Mouse (Mus musculus) regulatory T cell (primary cell): ENCODE measurements around the gene Tbl3.
"Not testable (repeated sequence)": the region's sequence is repeated elsewhere in the genome, so short reads cannot be mapped to it uniquely, and the experiment has no call there.

ENCODE experiments used
- in situ Hi-C: fragments of 300-600 bp; cut with MboI, MseI; formaldehyde crosslinking; loops from one replicate; pipeline ENCODE4 v1.15.1; 2025; ENCODE audit warnings: high pct_unique_total_duplicates

Gene Tbl3

DNA sequence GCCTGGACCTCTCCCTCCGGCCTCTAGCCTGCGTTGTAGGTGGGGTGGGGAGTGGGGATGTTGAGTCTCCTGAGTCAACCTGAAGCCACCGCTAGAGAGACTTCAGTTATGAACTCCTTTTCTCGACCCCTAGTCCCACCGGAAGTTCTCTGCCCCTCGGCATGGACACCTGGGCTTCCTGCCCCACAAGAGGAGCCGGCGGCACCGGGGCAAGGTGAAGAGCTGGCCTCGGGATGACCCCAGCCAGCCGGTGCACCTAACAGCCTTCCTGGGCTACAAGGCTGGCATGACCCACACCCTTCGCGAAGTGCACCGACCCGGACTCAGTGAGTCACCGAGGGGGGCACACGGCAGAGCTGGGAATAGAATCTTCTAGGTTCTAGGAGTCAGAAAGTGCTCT is 20.7 kb upstream of the Tbl3 start:
- in situ Hi-C loops = no loop called here

DNA sequence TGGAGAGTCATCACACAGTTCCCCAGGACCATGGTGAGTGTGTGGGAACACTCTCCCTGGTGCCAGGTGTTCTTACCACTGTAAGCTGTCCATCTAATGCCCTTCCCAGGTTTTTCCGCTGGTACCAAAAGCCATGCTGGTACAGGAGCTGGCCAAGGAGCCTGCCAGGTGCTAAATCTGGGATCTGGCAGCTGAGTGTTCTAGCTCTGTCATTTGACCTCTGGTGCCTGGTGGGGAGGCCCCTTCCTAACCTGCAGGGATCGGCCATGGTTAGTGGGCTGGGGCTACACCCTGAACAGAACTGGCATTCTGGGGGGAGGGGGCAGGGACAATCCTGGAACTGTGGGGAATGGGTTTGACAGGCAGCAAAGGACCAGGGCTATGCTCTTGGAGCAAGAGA is 20.2 kb upstream of the Tbl3 start, which contains the start of gene Rpl3l:
Gene Rpl3l, plus strand, starts transcription at position 203 of the 400 bp plus-strand sequence.
- in situ Hi-C loops = no loop called here

DNA sequence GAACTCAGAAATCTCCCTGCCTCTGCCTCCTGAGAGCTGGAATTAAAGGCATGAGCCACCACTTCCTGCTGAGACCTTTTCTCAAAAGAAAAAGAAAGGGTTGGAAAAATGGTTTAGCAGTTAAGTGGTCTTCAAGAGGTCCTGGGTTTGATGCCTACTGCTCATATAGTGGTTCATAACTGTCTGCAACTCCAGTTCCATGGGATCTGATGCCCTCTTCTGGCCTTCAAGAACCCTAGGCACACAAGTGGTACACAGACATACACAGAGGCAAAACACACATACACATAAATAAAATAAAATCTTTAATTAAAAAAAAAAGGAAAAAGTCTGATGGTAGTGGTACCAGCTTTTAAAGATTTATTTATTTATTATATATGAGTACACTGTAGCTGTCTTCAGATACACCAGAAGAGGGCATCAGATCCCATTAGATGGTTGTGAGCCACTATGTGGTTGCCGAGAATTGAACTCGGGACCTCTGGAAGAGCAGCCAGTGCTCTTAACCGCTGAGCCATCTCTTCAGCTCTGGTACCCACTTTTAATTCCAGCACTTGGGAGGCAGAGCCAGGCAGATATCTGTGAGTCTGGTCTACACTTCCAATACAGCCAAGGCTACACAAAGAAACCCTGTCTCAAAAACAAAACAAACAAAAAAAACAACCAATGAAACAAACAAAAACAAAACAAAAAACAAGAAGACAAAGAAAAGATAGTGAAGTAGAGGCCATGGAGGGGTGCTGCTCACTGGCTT is 18.4 kb upstream of the Tbl3 start:
- in situ Hi-C loops = no loop called here

DNA sequence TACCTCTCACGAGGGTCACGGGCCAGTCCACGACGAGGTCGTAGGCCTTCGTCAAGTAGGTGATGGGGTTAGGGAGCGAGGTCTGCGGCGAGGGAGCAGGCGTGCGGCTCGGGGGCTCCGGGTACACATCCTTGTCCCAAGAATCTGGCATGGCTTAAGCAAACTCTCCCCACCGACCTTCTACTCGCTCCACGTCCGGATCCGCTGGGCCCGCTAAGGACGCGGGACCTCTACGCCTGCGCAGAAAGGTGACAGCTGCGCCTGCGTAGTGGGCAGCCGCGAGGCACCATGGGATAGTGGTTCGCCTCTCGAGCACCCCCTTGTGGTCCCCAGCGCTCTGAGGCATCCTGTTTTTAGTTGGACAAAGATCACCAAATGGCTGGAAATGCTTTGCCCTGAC is 16.7 kb upstream of the Tbl3 start, which contains the start of gene Ndufb10:
Gene Ndufb10, minus strand, starts transcription at position 295 of the 400 bp plus-strand sequence.
- in situ Hi-C loops = no loop called here

DNA sequence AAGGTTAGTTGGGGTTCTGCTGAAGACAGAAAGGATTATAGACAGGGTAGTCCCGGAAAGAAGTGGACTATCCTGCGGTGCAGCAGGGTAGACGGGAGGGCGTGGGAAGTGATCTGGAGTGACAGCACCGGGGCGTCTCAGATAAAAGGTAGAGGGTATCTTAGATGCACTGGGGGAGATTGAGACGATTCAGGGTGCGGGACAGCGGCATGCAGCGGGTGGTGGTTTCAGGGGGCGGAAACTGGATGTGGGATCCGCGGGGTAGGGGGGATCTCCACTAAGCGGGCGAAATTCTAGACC is 16.4 kb upstream of the Tbl3 start:
- in situ Hi-C loops = no loop called here

DNA sequence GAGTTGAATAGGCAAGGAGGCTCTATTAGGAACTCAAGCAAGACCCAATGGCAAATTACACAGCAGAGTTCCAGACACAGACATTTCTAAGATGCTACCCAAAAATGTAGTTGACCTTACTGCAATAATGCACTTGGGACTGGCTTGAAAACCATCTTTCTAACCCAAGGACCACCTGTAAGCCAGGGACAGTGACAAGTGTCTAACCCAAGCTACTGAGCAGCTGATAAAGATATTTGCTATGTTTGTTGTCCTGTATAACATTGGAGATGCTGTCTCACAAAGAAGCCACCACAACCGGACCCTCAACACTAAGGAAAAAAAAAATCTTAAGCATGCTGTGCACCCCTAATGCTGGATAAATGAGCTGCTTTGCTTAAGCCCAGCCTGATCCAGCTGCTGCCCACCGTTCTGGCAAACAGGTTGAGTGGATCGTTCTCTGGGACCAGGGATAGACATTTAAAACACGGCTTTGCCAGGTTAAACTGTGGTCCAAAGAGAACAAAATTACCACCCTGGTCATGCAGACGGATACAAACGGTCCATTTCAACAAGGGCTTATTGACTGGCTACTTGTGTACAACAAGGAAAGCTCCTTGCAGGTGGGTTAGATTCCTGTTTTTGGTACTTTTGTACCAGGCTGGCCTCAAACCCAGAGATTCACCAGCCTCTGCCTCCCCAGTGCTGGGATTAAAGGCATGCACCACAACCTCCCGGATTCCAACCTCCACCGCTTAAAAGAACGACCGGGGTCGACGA is 15.8 kb upstream of the Tbl3 start:
- in situ Hi-C loops = no loop called here

DNA sequence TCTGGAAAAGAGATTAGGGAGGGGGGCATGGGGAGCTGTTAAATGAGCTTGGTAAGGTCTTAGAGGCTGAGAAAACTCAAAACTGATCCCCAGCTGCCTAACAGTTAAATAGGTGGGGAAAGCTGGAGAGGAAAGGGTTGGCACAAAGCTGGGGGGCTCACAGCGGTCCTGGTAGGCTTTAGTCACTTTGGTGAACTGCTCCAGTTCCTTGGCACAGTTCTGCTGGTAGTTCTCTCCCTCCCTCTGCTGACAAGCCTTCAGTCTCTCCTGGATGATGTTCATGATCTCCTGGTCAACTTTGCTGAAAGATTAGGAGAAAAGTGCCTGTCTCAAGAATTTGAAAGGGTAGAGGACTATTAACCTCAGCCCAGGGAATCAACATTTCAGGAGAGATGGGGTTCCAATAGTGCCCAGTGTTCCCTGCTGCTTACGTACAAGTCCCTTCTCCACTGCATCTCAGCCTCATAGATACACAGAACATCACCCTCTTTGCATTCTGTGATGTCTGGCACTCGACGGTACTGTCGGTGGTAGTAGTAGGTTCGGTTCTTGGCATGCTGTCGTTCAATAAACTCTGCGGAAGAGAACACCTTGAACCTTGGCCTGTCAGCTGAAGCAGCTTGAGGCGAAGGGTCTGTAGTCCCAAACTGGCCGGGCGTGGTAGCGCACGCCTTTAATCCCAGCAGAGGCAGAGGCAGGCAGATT is 14.9 kb upstream of the Tbl3 start:
- in situ Hi-C loops = no loop called here

DNA sequence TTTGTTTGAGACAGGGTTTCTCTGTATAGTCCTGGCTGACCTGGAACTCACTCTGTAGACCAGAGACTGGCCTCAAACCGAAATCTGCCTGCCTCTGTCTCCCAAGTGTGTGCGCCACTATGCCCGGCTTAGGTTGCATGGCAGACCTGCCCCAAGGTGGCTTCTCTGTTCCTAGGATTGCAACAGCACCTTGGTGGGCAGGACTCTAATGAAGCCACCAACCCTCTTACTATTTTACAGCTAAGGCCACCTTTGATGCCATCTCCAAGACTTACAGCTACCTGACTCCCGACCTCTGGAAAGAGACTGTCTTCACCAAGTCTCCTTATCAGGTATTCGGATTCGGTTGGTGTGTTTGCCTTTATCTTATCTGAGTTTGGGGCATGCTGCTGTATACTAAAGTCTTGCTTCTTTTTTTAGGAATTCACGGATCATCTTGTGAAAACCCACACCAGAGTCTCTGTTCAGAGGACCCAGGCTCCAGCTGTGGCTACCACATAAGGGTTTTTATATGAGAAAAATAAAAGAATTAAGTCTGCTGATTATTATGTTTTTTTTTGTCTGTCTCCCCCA is 14.0 kb upstream of the Tbl3 start:
- in situ Hi-C loops = not testable (repeated sequence)

DNA sequence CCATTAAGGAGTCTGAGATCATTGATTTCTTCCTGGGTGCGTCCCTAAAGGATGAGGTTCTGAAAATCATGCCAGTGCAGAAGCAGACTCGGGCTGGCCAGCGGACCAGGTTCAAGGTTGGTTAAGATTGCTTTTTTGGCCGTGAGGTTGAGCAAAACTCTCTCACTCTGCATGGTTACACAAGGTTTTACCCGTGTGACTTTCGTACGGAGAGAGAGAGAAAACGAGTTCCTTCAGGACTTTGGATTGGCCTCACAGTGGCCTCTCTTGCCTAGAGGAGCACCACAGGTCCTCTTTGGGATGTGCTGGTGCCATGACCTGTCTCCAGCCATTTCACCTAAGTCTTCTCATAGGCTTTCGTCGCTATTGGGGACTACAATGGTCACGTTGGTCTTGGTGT is 13.2 kb upstream of the Tbl3 start:
- in situ Hi-C loops = not testable (repeated sequence)

DNA sequence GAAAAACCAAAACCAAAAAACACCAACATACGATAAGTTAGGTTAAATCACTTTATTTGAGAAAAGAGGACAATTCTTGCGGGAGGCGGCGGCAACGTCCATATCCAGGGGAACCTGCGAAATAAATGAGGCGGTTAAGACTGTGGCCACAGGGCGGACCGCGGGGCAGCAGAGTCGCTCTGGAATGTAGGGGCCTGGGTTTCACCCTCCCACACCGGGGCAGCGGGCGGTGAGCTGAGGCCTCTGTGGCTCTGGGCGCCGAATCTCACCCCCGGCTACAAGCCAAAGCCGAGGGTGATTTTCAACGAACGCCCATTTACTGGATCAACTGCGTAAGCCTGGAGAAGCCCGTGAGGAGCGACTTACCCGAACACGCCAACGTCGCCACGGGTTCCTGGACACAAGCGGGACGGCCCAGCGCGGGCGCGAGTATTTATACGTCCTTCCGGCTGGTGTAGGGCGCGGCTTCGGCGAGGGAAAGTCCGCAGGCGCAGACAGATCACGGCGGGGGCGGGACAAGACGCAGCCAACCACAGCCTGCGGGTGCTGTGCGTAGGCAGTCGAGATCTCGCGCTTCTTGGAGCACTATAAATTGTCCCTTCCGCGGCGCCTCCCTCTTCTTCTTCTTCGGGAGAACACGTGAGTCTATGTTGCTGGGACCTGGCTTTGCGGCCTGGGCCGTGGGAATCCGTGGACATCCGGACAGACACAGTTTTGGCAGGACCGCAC is 12.2 kb upstream of the Tbl3 start:
- in situ Hi-C loops = no loop called here

DNA sequence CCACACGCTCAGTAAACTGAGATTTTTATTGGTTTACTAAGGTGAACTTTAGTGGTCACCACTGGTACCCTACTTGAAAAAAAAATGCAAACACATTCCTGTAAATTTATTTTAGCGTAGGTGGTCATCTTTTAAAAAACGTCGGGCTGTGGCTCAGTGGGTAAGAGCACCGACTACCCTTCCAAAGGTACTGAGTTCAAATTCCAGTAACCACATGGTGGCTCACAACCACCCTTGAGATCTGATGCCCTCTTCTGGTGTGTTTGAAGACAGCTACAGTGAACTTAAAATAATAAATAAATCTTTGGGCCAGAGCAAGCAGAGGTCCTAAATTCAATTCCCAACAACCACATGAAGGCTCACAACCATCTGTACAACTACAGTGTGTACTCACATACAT is 11.5 kb upstream of the Tbl3 start:
- in situ Hi-C loops = not testable (repeated sequence)

DNA sequence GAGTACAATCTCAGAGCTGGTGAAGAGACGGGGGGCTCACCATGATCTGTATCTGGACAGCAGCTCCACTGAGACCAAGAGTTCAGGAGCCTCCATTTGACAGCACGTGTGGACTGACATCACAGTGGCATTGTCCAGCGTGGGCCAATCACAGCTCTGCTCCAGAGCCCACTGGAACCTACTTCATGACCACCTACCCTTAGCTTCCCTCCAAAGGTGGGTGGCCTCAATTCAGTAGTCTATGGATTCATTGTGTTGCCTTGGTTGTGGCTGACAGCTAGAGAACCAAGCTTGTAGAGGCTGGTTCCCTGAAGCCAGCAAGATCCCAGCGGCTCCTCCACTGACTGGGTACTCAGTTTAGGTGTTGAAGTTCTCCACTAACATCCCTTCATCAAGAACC is 10.5 kb upstream of the Tbl3 start, which contains the start of the genes Rnf151 and Rps2:
Gene Rnf151, minus strand, starts transcription at position 121 of the 400 bp plus-strand sequence.
Gene Rps2, plus strand, starts transcription at position 174 of the 400 bp plus-strand sequence.
- in situ Hi-C loops = no loop called here

DNA sequence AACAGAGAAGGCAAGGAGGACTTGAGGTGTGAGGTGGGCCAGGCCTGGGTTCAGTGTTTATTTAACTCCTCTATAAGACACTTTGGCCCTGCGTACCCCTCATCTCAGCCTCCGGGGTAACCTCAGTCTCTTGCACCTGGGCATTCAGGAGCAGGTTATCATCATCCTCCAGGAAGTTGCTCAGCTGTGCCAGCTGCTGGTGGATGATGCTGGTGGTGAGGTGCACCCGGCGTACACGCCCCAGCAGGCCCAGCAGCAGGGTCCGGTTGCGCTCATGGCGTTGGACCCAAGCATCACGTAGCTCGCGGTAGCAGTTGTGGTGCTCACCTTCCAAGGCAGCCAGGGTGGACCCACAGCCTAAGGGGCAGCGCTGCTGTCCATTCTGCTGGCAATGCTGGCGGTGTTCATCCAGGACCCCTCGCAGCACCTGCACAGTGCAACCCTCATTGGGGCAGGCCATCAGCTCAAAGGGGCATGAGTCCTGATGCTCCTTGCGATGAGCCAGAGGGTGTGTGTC is 8.8 kb upstream of the Tbl3 start:
- in situ Hi-C loops = no loop called here

DNA sequence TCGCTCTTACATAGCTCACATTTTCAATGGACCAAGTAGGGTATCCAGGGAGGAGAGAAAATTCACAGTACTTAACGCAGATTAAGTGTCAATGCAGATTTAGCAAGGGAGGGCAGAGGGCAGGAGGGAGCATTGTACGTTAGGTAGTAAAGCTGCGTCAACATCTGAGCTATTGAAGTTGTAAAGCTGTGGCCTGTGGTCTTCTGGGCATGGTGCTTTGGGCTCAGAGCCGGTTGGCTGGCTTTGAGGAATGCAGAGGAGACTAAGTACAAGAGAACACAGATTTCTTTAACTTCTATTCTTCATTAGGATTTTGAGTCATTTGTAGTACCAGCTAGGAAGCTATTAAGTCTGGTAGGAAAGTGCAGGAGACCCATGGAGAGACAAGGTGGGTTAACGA is 8.1 kb upstream of the Tbl3 start:
- in situ Hi-C loops = no loop called here

DNA sequence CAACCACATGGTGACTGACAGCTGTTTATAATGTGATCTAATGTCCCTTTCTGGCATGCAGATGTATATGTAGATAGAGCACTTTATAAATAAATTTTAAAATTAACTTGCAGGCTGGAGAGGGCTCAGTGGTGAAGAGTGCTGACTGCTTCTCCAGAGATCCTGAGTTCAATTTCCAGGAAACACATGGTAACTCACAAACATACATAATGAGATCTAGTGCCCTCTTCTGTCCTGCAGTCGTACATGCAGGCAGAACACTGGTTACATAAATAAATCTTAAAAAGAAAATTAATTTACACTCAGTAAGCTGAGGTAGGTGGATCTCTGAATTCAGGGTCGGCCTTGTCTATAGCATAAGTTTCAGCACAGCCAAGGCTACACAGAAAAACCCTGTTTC is 1.2 kb upstream of the Tbl3 start:
- in situ Hi-C loops = no loop called here

DNA sequence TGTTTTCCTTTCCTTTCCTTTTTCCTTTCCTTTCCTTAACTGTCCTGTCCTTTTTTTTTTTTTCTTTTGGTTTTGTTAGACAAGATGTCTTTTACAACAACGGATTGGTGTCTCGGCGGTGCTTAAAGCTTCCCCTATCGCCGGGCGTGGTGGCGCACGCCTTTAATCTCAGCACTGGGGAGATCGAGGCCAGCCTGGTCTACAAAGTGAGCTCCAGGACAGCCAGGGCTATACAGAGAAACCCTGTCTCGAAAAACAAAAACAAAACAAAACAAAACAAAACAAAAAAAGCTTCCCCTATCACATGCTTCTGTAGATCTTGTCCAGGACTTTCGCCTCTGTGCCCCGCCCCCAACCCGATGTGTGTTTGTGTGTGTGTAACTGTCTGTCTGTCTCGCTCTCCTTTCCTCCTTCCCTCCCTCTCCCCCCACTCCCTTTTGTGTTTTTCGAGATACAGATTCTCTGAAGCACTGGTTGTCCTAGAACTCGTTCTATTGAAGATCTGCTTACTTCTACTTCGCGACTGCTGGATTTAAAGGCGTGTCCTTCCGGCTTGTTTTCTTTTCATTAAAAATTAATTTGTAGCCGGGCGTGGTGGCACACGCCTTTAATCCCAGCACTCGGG is 453 bp upstream of the Tbl3 start:
- in situ Hi-C loops = no loop called here

DNA sequence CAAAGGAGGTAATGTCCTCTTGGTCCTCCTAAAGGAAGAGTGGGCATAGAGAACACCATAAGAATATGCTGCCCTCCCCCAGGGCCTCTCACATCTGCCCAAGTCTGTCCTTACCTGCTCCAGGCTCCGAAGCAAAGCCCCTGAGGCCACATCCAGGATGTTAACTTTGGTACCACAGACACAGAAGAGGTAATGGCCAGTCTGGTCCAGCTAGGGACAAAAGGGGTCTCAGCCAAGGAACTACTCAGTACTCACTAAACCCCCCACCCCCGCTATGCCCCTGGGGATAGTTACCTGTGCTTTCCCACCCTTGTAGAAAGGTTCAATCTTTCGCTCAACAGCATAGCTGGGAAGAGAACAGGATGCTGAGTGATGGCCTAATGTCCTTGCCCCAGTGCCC is 1.6 kb downstream of the Tbl3 start:
- in situ Hi-C loops = no loop called here

DNA sequence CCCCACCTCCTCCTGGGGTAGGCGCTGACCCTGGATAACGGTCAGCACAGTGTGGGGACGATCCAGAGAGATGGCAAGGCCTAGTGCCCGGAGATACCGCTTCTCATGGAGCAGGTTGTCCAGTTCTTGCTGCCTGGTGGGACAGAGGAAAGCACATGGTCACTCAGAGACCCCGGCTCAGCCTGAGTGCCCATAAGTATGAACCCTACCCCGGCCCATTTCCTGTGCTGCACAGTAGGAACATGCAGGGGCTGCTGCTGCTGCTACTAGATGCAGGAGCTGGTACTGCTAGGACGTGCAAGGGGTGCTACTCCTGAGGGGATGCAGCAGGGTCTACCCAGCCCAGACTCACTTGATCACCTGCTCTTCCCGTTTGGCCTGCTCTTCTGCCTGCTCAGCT is 6.2 kb downstream of the Tbl3 start:
- in situ Hi-C loops = no loop called here

DNA sequence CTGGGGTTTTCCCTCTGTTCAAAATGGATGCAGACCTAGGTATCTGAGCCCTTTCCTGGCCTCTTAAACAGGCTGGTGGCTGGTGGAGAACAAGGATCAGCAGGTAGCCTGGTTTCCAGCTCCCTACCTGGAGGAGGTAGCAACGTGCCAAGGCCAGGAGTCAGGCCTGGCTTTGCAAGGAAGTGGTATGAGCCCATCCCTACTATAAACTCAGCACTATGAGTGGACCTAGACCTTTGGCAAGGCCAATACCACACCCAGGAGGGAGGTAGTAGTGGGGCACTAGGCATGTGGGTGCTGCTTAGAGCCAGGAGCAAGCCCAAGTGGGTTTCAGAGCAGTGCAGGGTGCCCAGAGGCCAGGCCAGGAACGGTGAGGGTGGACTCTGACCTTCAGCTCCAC is 8.0 kb downstream of the Tbl3 start:
- in situ Hi-C loops = no loop called here

DNA sequence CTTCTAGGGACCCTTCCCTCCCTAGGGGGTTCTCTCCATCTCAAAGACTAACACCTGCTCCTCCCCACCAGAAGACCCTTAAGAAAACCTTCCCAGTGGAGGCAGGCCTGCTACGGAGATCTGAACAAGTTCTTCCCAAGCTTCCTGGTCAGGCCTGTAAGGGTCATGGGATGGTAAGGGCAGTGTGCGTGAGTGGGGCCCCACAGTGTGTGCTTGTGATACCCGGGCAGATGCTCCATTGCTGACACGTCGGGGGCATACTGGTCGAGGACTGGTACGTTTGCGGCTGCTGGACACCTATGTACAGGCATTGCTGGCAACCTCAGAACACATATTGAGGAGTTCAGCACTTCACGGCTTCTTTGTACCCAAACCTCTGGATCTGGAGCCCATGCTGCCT is 8.7 kb downstream of the Tbl3 start:
- in situ Hi-C loops = no loop called here

DNA sequence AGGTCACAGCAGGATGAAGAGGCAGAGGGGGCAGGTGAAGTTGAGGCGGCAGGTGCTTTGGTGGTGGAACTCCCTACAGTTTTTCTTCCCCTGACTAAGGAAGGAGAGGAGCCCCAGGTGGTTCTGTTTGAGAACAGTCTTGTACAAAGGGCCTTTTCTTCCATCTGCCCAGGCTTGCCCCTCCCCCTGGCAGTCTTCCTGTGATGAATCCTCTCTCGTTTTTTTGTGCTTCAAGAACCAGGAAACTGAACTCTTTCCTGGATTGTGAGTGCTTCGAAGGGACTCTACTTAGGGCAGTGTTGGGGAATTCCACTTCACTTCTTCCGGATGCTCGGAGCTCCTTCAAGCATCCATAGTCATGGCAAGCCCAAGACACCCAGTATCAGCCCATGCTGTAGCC is 9.5 kb downstream of the Tbl3 start:
- in situ Hi-C loops = no loop called here
